Mouse (Mus musculus) urinary bladder, postnatal 0 days (tissue): ENCODE results near the gene Mrpl24. TPM values are rescaled to one million over a fixed set of nuclear protein-coding genes. Genes with fewer than 3 reads are reported as not detected.

ENCODE experiments used
- polyA plus RNA-seq: library from polyadenylated mRNA; unstranded; fragments of >200 nt; fragmentation: Nextera tagmentation; extraction: Ambion mirVana; gene quantifications from 2 replicates; pipeline ENCODE4 v1.2.1, GENCODE M21; 2015

The Mrpl24 gene
- polyA plus RNA-seq: 54.5 and 61.2 TPM in 2 replicates

GRCm38 (mm10) chr3:87919336-87920108, at the start of gene Mrpl24:
Gene Mrpl24 (plus strand): TSS chr3:87919506.

DNA sequence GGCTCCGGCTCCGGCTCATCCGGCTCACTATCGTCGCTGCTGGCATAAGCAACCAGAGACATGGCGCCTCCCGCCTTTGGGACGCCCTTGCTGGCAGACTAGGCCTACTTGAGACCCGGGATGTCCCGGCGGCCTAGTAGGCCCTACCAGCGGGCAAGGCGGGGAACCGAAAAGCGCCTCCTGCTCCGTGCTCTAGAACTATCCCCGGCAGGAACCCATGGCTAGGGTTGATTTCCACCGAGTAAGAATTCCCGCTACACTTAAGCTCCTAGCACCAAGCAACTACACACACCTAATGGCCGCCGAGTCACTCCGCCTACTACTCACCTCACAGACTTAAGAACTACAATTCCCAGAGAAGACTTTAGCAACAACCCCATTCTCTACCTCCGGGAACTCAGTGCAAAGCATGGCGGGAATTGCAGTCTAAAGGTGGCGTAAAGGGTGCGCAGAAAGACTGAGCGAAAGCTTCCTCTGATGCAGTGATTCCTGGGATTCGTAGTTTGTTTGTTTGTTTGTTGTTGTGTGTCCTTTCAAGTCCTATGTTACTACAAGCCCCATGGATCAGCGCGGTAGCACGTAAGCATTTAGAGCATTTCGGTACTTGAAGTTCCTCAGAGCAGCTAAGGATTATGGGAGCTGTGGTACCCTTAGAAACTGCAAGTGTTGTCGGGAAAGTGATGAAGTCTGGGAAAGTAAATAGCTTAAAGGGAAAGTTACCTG, 33.9 kb upstream of the Mrpl24 start, which contains the start of gene Prcc:
TSS of gene Prcc (minus strand) at position 328 of the 723 bp plus-strand sequence.

DNA sequence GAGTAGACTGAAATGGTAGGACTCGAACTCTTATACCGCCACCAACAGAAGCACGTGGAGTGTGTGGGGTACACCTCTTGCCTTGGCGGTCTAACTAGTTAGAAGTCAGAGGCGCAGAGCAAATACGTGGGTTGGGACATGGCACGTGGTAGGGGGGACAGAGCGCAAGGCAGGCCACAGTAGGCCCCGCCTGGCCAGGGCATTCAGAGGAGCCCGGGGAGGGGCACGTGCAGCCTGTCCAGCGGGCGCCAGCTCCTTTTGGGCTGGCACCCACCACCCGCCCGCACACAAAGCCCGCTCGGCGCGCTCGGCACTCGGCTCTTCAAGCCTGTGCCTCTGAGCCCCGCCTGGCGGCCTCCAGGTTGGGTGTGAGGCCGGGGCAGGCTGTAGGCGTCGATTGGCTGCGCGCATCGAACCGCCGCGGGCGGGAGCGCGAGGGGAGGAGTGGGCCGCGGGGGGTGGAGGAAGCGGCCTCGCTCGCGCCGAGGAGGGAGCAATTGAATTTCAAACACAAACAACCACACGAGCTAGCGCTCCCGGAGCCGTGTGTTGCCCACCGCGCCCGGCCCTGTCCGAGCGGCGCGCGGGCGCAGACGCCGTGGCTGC, 13.3 kb upstream of the Mrpl24 start, which contains the start of gene Hdgf:
TSS of gene Hdgf (plus strand) at position 442 of the 606 bp plus-strand sequence.

DNA sequence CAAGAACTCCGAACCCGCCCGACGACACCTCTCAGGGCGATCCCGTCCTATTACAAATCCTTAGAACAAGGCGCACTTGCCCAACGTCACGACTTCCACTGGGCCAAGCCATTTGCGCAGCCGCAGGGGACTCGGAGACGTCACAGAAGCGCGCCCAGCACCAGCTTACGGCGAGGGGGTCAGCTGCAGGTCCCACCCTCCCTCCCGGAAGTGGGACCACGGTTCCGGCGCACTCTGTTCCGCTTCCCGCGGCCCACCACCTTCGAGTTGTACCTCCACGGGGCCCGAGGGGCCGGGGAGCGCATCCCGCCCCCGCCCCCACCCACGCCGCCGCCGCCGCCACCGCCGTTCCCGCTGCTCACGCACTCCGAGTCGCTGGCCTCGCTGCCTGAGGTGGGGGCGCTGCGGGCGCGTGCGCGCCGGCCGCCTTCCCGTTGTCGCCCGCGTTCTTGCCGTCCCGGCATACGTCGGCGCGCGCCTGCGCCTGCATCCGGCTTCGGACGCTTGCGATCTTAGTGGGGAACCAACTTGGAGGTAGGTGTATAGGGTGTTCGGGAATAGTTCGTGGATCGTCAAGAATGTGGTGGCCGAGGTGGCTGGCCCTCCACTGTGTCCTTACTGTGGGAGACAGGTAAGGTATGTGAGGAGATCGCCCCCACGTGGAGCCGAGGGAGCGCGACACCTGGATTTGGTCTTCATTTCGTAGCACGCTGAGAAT, 10.9 kb downstream of the Mrpl24 start, which contains the start of the genes Isg20l2 and Rrnad1:
TSS of gene Isg20l2 (plus strand) at position 237 of the 718 bp plus-strand sequence.
TSS of gene Rrnad1 (minus strand) at position 640 of the 718 bp plus-strand sequence.

DNA sequence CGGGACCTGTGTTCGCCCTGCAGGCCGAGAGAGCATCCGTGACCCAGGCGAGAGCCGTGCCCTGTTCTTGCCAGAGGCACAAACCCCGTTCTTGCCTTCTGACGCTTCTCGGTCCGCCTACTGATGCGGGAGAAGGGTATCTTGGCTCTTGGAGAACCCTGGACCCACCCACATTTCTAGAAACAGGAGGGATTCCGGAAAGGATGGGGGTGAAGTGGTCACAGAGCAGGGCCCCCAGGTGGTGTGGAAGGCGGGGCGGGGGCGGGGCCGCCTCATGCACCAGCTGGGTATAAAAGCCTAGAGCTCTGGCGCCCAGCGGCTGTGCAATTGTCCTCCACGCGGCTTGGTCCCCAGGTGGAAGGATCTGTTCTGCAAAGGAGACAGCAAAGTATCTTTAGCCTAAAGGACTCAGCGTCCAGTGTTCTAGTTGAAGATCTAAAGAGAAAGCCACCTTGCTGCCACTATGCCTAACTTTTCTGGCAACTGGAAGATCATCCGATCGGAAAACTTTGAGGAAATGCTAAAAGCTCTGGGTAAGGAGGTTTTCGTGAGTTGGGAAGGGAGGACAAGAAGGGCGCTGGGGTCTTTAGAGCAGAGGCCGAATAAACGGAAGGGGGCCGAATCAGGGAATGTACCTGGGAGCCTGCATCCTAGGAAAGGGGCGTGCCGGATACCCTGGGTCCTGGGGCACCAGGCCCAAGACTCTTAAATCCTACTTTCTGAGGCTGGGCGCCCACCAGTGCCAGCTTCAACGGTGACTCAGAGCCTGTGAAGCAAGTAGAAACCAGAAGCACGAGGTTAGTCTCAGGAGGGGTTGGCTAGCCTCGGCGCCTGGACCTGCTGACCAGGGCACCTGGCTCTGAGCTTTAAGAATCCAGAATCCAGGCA, 29.3 kb downstream of the Mrpl24 start, which contains the start of gene Crabp2:
TSS of gene Crabp2 (plus strand) at position 289 of the 888 bp plus-strand sequence.

GRCm38 (mm10) chr3:87970939-87971488, 51.7 kb downstream of the Mrpl24 start, which contains the start of gene Nes:
Gene Nes (plus strand): TSS chr3:87971078.

Other genes starting within 250 kb of the Mrpl24 start
- gene Lrrc71, start 170.9 kb upstream of the Mrpl24 start, polyA plus RNA-seq: 0.17 and 0.18 TPM in 2 replicates
- gene Ntrk1, start 124.3 kb upstream of the Mrpl24 start, polyA plus RNA-seq: 3.5 and 3.6 TPM in 2 replicates
- gene Insrr, start 122.6 kb upstream of the Mrpl24 start, polyA plus RNA-seq: 0.35 and 0.45 TPM in 2 replicates
- 10.0 and 10.4 TPM in 2 replicates for gene Pear1, start 95.2 kb upstream of the Mrpl24 start, polyA plus RNA-seq
- gene Sh2d2a, start 72.8 kb upstream of the Mrpl24 start, polyA plus RNA-seq: 0.15 TPM in 1 of 2 replicates, not detected in the other
- 8.1 and 8.3 TPM in 2 replicates for gene Prcc, start 33.9 kb upstream of the Mrpl24 start, polyA plus RNA-seq
- 140 and 155 TPM in 2 replicates for gene Hdgf, start 13.2 kb upstream of the Mrpl24 start, polyA plus RNA-seq
- gene Isg20l2, start 10.8 kb downstream of the Mrpl24 start, polyA plus RNA-seq: 21.2 and 24.4 TPM in 2 replicates
- gene Rrnad1, start 11.2 kb downstream of the Mrpl24 start, polyA plus RNA-seq: 9.8 and 9.9 TPM in 2 replicates
- 1.9 and 4.4 TPM in 2 replicates for gene Crabp2, start 29.2 kb downstream of the Mrpl24 start, polyA plus RNA-seq
- 6.8 and 7.1 TPM in 2 replicates for gene Nes, start 51.6 kb downstream of the Mrpl24 start, polyA plus RNA-seq
- 0.04 TPM in 1 of 2 replicates, not detected in the other for gene Bcan, start 80.7 kb downstream of the Mrpl24 start, polyA plus RNA-seq
- not detected in 2 replicates for gene Hapln2, start 108.1 kb downstream of the Mrpl24 start, polyA plus RNA-seq
- gene Gpatch4, start 123.6 kb downstream of the Mrpl24 start, polyA plus RNA-seq: 15.3 and 17.0 TPM in 2 replicates
- gene Naxe, start 139.0 kb downstream of the Mrpl24 start, polyA plus RNA-seq: 110 and 112 TPM in 2 replicates
- gene Ttc24, start 158.8 kb downstream of the Mrpl24 start, polyA plus RNA-seq: not detected in 2 replicates
- 3.7 and 4.6 TPM in 2 replicates for gene Iqgap3, start 162.5 kb downstream of the Mrpl24 start, polyA plus RNA-seq
- 15.1 and 16.4 TPM in 2 replicates for gene Mef2d, start 222.9 kb downstream of the Mrpl24 start, polyA plus RNA-seq